Mouse (Mus musculus): ENCODE measurements at regions not wholly inside any gene's neighbourhood (a gene's known extent, or its start where the extent isn't known, plus 50 kb on each side); places are given as distances from the start of the nearest gene placed in this dataset.

DNA sequence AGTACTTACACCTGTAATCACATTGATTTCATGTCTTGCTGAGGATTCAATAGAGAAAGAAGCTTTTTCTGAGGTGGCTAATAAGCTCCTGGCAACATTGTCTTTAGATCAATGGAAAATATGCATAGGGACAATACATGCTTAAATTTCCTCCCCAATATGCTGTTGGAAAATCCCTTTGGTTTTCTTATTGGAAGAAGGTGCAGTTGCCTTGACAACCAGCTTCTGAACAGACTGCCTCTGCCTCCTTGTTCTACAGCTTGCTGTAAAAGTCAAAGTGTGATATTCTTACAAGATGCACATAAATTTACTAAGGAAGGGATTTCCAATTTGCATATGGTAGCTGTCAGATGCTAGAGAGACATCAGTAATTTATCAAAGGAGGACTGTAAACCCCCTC lies 585.4 kb upstream of the Nr5a2 start:
- no peak for DNase-seq (ENCODE audit: low read depth, low spot score)
- no peak for ATAC-seq
- CTCF ChIA-PET: no interaction called here
- TF ChIP-seq CTCF (IDR thresholded peaks at IDR 0.05): no peak
- no peaks in the 10 kb centered on the region for H3K27me3 ChIP-seq
- POLR2A ChIA-PET: no interaction called here
- in situ Hi-C loops (cut with MboI; ENCODE audit: low pct_unique_long_range_greater_than_20kb): loop anchor here (5.0 kb wide), 1 partner anchor 48 kb away; no protein-coding TSS in a partner anchor

DNA sequence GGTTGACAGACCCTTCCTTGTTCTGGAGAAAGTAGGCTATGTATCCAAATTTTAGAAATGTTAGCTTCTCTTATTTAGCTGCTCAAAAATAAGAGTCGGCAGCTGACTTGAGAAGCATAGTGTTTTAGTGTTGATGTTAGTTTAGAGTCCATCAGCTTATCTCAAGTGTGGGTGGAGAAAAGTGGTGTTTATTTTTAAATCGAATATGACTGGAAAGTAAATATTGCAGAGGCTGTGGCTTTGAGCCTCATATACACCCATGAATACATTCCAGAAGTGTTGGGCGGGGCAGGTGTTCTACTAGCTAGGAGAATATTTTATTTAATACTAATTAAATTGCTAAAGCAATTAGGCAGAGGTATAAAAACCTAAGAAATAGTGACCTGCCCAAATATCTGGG lies 583.6 kb upstream of the Nr5a2 start:
- DNase-seq (ENCODE audit: low read depth, low spot score): no peak
- no peaks in the 10 kb centered on the region for H3K27me3 ChIP-seq
- in situ Hi-C loops (cut with MboI; ENCODE audit: low pct_unique_long_range_greater_than_20kb): no loop called here
- no peak for TF ChIP-seq CTCF (IDR thresholded peaks at IDR 0.05)
- ChIA-PET CTCF (interaction anchor here (0.8 to 1.3 kb wide), 2 partner anchors 9 to 12 kb away, joined by 3 to 4 read pairs; no protein-coding TSS in a partner anchor), POLR2A (no interaction called here)
- no peak for ATAC-seq

DNA sequence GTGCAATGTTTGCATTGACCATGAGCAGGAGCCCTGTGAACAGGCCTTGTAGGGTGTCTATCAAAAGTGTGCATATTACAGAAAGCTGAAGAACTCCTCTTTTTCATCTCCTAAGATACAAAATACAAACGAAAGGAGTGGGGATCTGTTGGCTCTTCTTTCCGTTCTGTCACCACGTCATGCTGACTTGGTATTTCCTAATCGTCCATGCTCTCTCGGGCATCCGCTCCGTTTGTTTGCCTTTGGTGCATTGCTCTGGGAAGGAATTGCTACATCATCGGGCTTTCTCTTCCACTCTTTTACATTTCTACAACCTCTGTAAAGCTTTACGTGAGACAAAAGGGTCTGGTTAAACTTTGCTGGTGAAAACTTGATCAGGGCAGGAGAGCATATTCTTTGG lies 581.2 kb upstream of the Nr5a2 start:
- ChIA-PET CTCF (interaction anchor here (1.0 kb wide), 1 partner anchor 13 kb away, joined by 3 read pairs; no protein-coding TSS in a partner anchor), POLR2A (no interaction called here)
- in situ Hi-C loops (cut with MboI; ENCODE audit: low pct_unique_long_range_greater_than_20kb): no loop called here
- ATAC-seq: no peak
- H3K27me3 ChIP-seq: no peaks in the 10 kb centered on the region
- DNase-seq (ENCODE audit: low read depth, low spot score): no peak
- peak; percentile 11 for TF ChIP-seq CTCF (IDR thresholded peaks at IDR 0.05)

DNA sequence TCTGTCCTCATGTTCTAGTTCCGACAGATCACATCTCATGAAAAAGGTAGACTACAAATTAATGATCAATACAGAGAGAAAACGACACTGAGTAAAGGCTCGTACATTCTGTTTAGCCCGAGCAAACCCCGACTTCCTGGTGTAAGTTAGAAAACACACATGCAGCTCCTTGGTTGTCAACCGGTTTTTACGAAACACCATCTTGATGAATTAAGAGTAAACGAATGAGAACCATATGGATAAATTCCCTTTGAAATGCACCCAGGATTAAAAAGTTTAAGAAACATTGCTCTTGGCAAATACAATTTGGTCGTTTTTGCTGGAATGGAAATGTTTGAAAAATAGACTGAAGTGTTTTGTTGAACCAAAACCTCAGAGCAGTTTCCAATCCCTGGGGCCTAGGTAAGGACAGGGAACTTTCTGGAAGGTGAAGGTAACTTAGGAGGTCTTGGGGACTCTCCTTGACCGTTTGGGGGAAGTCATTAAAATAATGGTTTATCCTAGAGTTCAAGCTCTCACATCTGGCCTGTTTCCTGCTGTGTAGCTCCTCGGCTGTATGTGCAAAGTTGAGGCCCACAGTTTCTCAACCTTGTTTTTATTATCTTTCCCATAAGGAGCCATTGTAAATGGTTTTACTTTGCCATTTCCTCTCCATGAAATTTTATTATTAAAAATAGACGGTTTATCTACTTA lies 579.3 kb upstream of the Nr5a2 start:
- no peak for DNase-seq (ENCODE audit: low read depth, low spot score)
- ChIA-PET CTCF (no interaction called here), POLR2A (no interaction called here)
- ATAC-seq: no peak
- in situ Hi-C loops (cut with MboI; ENCODE audit: low pct_unique_long_range_greater_than_20kb): no loop called here
- no peak for TF ChIP-seq CTCF (IDR thresholded peaks at IDR 0.05)
- no peaks in the 10 kb centered on the region for H3K27me3 ChIP-seq

DNA sequence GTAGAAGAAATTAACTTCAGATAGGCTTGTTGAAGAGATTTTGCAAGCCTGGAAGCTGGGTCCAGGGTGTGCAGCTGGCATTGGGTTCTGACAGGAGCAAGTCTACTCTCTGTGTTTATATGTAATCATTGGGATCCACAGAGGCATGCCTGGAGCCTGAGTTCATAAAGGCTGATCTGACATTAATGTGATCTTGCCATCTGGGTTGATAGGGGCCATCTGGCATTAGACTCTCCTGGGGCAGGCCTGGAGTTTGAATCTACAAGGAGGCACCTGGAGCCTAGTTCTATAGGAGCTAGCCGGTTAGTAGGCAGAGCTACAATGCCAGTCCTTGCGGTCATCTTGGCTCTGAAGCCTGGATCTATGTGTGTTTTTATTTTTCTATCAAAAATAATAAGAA lies 554.5 kb upstream of the Nr5a2 start:
- DNase-seq (ENCODE audit: low read depth, low spot score) (no peak), ATAC-seq (no peak)
- CTCF ChIA-PET: interaction anchor here (1.0 kb wide), 1 partner anchor 63 kb away, joined by 3 read pairs; no protein-coding TSS in a partner anchor
- no peak for TF ChIP-seq CTCF (IDR thresholded peaks at IDR 0.05)
- in situ Hi-C loops (cut with MboI; ENCODE audit: low pct_unique_long_range_greater_than_20kb): no loop called here
- no peaks in the 10 kb centered on the region for H3K27me3 ChIP-seq
- POLR2A ChIA-PET: no interaction called here

DNA sequence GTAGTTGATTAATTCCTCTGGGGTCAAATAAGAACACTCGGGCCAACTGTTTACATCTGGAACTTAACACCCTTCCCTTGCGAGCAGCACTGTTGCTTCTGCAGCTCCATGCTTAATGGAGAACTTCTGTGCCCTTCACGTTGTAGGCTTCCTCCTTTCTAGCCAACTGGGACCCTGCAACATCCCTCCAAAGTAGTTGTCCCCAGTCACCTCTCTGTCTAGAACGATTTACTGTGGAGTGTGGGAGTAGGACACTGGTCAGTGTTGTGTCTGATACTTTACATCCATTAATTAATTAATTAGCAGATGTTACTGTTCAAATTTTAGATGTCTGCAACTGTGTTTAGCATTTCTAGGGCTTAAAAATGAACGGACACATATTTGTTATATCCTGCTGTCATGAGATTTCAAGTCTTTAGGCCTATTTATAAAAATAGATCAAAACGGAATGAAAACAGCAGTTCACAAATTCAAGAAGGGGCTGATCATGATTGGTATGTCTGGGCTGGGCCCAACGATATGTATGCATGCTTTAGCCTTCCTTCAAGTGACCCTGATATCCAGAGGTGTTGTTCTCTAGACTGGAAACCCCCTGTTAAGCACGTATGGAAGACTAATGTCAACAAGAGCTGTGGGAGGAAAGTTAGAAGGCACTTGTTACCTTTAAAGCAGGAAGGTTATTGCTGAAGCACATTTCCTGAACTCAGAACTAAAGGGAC lies 543.6 kb upstream of the Nr5a2 start:
- no peak for ATAC-seq
- in situ Hi-C loops (cut with MboI; ENCODE audit: low pct_unique_long_range_greater_than_20kb): no loop called here
- DNase-seq (ENCODE audit: low read depth, low spot score): no peak
- ChIA-PET CTCF (no interaction called here), POLR2A (no interaction called here)
- TF ChIP-seq CTCF (IDR thresholded peaks at IDR 0.05): no peak
- no peaks in the 10 kb centered on the region for H3K27me3 ChIP-seq

DNA sequence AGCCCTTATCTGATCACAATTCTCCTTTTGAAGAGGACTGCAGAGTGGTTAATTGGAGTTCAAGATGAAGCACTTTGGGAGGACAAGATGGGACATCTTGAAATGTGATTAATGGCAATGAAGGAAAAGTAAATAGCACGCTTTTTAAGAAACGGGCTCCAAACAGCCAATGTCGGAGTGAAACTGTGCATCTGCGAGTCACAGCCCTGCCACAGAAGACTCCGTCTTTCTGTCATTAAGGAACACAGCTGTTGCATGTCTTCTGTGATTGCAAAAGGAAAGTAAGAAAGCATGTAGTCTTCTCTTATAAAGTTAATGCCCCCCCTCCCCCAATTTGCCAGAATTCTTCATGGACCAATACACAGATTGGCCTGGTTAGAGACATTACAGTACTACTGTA lies 528.0 kb upstream of the Nr5a2 start:
- no peaks in the 10 kb centered on the region for H3K27me3 ChIP-seq
- ATAC-seq (no peak), DNase-seq (ENCODE audit: low read depth, low spot score) (no peak)
- ChIA-PET CTCF (no interaction called here), POLR2A (no interaction called here)
- TF ChIP-seq CTCF (IDR thresholded peaks at IDR 0.05): no peak
- in situ Hi-C loops (cut with MboI; ENCODE audit: low pct_unique_long_range_greater_than_20kb): no loop called here

DNA sequence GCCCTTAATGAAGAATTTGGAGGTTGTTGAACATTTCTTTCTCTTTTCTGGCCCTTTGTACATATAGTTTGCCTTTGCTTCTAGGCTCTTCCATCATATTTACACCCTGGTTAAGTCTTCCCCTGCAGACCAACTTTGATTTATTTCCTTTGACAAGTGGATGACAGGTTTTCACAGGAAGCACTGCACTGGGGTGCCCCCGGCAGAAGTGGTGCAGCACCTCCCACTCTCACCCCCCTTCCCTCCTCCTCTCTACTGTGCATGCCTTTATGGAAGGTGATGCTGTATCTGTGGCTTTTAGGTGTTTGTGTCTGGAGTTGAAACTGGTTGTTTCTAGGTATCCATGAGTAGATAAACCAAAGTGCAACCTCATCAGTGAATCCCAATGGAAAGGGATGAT lies 518.2 kb upstream of the Nr5a2 start:
- CTCF ChIA-PET: no interaction called here
- no peak for TF ChIP-seq CTCF (IDR thresholded peaks at IDR 0.05)
- in situ Hi-C loops (cut with MboI; ENCODE audit: low pct_unique_long_range_greater_than_20kb): no loop called here
- no peaks in the 10 kb centered on the region for H3K27me3 ChIP-seq
- ATAC-seq (no peak), DNase-seq (ENCODE audit: low read depth, low spot score) (no peak)
- POLR2A ChIA-PET: no interaction called here

DNA sequence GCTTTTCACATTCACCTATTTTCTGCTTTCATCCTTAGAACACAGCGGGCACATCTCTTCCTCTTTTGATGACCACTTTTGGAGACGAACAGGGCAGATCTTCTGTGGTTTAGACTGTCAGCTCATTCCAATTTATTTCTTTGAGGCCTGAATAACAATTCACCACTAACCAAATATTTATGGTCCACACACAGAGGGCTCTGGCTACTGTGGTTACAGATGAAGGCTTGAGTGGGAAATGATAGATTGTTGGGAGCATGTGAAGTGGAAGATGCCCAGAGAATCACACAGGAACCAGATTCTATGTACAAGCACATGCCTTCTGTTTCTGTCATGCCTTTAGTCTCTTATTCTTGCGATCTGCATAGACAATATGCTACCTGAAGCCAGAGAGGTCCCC lies 517.0 kb upstream of the Nr5a2 start:
- in situ Hi-C loops (cut with MboI; ENCODE audit: low pct_unique_long_range_greater_than_20kb): no loop called here
- no peak for TF ChIP-seq CTCF (IDR thresholded peaks at IDR 0.05)
- CTCF ChIA-PET: no interaction called here
- H3K27me3 ChIP-seq: no peaks in the 10 kb centered on the region
- ATAC-seq (no peak), DNase-seq (ENCODE audit: low read depth, low spot score) (no peak)
- POLR2A ChIA-PET: no interaction called here

DNA sequence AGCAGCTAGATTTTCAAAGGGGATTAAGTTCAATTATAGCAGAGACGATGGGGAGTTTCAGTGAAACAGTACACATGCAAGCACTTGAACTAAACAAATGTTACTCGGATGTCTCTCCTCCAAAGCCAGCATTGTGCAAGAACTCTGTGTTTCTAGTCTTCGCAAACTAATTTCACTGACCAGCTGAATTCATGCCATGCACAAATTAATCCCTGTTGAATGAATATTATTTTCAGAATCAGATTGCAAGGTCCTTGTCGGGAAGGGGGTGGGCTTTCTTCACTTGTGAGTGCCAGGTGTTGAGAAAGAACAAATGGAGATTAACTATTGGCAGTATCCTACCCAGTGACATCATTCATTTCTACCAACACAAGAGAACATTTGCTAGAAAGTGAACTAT lies 514.6 kb upstream of the Nr5a2 start:
- no peak for TF ChIP-seq CTCF (IDR thresholded peaks at IDR 0.05)
- in situ Hi-C loops (cut with MboI; ENCODE audit: low pct_unique_long_range_greater_than_20kb): no loop called here
- no peaks in the 10 kb centered on the region for H3K27me3 ChIP-seq
- ATAC-seq (no peak), DNase-seq (ENCODE audit: low read depth, low spot score) (no peak)
- CTCF ChIA-PET: no interaction called here
- POLR2A ChIA-PET: interaction anchor here (0.6 kb wide), 1 partner anchor 451 kb away, joined by 3 read pairs; no protein-coding TSS in a partner anchor

Measured in Patski (cell line).